Mouse (Mus musculus) layer of hippocampus, adult 9-11 months (tissue): ENCODE measurements around the gene Gm10354.
"Not testable (repeated sequence)": the region's sequence is repeated elsewhere in the genome, so short reads cannot be mapped to it uniquely, and the experiment has no call there.

ENCODE experiments used
- DNase-seq: peaks from one replicate; pipeline ENCODE4 v3.0.0; 2022

Gm10354 gene

GRCm38 (mm10) chr5:14978835-14979234 lies at the start of gene Gm10354:
Gm10354 (minus strand) TSS chr5:14978935.
- DNase-seq = not testable (repeated sequence)

GRCm38 (mm10) chr5:15024316-15024715 lies 45.6 kb upstream of the Gm10354 start:
- not testable (repeated sequence) for DNase-seq

GRCm38 (mm10) chr5:15020067-15020466 lies 41.3 kb upstream of the Gm10354 start:
- not testable (repeated sequence) for DNase-seq

DNA sequence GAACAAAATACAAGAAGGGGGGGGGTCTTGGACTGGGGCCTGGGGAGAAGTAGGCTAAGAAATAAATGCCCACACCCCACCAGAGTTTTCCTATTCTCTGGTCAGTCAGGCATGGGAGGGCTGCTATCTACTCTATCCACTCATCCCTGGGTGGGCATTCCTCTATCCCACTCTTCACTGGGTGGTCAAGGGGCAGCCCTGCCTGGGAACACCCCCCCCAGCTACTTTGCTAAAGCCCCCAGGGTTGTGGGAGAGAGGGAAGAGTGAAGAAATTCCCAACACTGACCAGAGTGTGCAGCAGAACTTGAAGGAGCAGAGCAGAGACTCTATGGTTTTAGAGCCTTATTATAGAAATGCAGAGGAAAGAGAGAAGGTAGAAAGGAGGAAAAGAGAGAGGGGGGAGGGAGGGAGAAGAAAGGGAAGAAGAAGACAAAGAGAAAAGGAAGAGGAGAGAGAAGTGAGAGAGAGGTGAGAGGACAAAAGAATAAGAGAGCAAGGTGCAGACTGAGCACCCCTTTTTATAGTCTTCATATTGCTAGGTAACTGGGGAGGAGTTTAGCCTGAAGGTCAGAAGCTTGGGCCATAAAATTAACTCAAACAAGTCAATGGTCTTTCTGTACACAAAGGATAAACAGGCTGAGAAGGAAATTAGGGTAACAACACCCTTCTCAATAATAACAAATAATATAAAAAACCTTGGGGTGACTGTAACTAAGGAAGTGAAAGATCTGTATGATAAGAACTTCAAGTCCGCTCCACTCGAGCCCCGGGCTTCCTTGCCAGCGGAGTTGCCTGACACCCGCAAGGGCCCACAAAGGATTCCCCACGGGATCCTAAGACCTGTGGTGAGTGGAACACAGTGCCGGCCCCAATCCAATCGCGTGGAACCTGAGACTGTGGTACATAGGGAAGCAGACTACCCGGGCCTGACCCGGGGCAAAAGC lies 32.2 kb upstream of the Gm10354 start:
- DNase-seq = not testable (repeated sequence)

DNA sequence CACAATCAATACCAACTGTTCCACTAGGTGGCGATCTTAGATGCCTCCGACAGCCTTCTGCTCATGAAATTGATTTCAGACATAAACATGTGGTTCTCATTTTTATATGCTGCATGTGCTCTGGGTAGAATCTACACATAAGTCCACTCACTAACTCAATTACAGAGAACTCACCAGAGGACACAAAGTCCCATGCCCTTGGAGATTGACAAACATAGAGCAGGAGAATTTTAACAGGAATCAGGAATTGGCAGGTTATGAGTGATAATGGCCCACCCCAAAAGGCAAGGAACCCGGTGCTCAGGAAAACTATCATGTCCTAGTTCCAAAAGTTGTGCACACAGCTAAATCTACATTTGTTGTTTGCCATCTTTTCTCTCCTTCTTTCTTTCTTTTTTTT lies 28.2 kb upstream of the Gm10354 start:
- DNase-seq = not testable (repeated sequence)

DNA sequence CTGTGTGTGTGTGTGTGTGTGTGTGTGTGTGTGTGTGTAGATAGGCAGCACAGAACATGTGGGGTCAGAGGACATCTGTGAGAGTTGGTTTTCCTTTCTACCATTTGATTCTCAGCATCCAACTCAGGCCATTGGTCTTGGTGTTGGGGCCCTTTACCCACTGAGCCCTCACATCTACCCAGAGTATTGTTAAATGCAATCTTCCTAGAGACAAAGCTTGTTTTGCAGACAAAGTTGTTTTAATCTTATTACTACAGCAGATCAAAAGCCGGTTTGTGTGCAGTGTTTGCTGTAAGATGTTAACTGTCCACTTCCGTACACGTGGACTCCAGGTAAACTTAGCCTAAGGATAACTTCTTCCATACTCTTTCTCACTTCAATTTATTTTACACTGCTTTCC lies 27.6 kb upstream of the Gm10354 start:
- DNase-seq = not testable (repeated sequence)

DNA sequence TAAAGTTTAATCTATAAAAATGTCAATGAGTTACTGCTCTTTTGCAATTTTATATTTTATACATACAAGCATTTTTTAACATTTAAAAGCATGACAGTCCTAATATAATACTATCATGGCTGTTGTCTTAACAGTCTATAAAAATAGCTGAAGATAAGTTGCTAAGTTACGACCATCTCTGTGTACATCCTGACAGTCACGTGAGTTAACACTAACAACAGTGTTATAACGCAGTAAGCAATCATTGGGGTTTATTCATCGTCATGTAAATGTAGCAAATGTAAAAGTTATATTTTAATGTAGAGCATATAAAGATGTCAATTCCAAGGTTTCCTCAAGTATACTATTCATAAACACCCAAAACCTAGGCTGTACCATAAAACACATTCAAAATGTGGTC lies 26.8 kb upstream of the Gm10354 start:
- not testable (repeated sequence) for DNase-seq

GRCm38 (mm10) chr5:15004569-15005562 lies 26.1 kb upstream of the Gm10354 start:
- not testable (repeated sequence) for DNase-seq

GRCm38 (mm10) chr5:14998077-14998476 lies 19.3 kb upstream of the Gm10354 start:
- DNase-seq = not testable (repeated sequence)

DNA sequence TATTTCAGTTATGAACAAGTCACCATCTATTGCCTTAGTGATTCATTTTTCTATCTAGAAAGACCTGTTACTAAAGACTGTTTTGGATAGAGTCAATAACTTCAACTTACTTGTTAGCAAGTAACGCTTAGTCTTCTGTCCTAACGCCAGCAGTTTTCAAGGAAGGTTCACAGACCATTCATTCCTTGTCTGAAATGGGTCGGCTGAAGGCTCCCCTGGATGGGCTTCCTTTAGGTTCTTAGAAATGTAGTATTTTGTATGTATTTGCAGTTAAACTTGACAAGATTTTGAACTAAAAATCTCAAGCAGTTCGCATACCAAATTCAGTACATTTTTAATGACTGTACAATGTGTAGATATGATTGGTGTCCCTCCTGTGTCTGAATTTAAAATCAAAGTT lies 18.8 kb upstream of the Gm10354 start:
- DNase-seq = not testable (repeated sequence)

- DNase-seq = not testable (repeated sequence)
Observed at GRCm38 (mm10) chr5:14996670-14997249, 18.0 kb upstream of the Gm10354 start.

DNA sequence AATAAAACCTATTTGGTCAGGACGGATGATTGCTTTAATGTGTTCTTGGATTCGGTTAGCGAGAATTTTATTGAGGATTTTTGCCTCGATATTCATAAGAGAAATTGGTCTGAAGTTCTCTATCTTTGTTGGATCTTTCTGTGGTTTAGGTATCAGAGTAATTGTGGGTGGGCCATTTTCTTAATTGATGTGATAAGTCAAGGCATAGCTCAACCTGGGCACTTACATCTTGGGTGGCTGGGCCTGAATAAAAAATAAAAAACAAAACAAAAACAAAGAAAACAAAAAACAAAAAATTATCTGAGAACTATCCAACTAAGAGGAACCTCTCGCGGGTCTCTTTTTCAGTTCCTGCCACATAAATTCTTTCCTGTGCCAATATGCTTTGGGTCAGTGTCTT lies 15.4 kb upstream of the Gm10354 start:
- DNase-seq = not testable (repeated sequence)

DNA sequence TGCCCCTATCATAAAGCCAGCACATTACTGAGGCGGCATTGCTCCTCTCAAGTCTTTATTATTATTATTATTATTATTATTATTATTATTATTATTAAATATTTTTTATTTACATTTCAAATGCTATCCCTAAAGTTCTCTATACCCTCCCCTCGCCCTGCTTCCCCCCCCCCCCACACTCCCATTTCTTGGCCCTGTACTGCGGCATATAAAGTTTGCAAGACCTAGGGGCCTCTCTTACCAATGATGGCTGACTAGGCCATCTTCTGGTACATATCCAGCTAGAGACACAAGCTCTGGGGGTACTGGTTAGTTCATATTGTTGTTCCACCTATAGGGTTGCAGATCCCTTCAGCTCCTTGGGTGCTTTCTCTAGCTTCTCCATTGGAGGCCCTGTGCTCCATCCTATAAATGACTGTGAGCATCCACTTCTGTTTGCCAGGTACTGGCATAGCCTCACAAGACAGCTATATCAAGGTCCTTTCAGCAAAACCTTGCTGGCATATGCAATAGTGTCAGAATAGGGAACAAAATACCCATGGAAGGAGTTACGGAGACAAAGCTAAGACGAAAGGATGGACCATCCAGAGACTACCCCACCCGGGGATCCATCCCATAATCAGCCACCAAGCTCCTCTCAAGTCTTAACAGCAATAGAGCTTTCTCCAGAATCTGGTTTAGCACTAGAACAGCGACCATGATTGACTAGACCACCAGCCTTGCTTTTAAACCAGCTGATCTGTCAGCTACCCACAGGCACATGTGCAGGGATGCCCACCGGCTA lies 11.8 kb upstream of the Gm10354 start:
- DNase-seq = not testable (repeated sequence)

GRCm38 (mm10) chr5:14986649-14987387 lies 8.1 kb upstream of the Gm10354 start:
- DNase-seq = not testable (repeated sequence)

GRCm38 (mm10) chr5:14977368-14977767 lies 1.4 kb downstream of the Gm10354 start:
- DNase-seq = not testable (repeated sequence)

DNA sequence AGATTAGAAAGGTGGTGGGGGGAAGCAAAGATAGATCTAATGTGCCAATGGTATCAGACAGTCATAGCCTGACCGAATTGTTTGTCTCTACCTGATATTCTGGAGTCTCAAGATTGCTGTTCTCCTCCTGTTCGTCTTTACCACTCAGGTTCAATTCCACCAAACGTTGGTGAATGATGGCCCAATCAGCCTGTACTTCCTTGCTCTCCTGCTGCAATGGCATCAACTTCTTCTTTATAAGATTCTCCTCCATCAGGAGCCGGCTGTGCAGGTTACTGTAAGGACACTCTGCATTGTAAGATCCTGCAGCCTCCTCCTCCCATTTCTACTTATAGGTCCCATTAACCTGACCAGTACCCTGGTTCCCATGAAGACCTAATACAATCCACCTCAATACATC lies 3.4 kb downstream of the Gm10354 start:
- not testable (repeated sequence) for DNase-seq

DNA sequence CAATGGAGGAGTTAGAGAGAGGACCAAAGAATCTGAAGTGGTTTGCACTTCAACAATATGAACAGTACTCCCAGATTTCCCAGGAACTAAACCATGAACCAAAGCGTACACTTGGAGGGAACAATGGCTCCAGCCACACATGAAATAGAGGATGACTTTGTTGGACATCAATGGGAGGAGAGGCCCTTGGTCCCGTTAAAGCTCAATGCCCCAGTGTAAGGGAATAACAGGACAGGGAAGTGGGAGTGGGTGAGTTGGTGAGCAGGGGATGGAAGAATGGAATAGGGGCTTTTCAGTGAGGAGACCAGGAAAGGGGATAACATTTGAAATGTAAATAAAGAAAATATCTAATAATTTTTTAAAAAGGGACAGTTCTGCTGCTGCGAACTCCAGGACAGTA lies 5.9 kb downstream of the Gm10354 start:
- not testable (repeated sequence) for DNase-seq

GRCm38 (mm10) chr5:14963821-14964220 lies 14.9 kb downstream of the Gm10354 start:
- DNase-seq = not testable (repeated sequence)

DNA sequence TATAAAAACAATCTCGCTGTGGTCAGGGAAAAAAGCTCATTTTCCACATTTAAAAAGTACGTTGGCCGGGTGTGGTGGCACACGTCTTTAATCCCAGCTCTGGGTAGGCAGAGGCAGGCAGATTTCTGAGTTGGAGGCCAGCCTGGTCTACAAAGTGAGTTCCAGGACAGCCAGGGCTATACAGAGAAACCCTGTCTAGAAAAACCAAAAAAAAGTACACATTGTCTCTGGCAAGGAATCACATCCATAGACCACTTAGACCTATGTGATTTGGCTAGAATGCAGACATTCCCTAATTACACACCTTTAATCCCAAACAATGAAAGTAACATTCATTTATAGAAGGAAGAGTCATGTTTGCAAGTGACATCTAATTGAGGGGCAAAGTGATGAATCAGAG lies 17.2 kb downstream of the Gm10354 start:
- not testable (repeated sequence) for DNase-seq

DNA sequence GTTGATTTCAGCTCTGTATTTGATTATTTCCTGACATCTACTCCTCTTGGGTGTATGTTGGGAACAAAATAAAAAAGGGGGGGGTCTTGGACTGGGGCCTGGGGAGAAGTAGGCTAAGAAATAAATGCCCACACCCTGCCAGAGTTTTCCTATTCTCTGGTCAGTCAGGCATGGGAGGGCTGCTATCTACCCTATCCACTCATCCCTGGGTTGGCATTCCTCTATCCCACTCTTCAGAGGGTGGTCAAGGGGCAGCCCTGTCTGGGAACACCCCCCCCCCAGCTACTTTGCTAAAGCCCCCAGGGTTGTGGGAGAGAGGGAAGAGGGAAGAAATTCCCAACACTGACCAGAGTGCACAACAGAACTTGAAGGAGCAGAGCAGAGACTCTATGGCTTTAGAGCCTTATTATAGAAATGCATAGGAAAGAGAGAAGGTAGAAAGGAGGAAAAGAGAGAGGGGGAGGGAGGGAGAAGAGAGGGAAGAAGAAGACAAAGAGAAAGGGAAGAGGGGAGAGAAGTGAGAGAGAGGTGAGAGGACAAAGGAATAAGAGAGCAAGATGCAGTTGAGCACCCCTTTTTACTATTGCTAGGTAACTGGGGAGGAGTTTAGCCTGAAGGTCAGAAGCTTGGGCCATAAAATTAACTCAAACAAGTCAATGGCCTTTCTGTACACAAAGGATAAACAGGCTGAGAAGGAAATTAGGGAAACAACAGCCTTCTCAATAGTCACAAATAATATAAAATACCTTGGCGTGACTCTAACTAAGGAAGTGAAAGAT lies 22.6 kb downstream of the Gm10354 start:
- not testable (repeated sequence) for DNase-seq
